Mouse (Mus musculus) embryo, embryonic 10.5 days (tissue): ENCODE results near the gene Mical2.

ENCODE experiments used
- DNase-seq: peaks from one replicate; pipeline ENCODE4 v3.0.0-alpha.2; 2015; ENCODE audit warnings: low spot score

The Mical2 gene

GRCm38 (mm10) chr7:112399425-112400170 lies 173.9 kb downstream of the Mical2 start:
- peak; percentile 26 for DNase-seq

- peak; percentile 94 for DNase-seq
Measured at GRCm38 (mm10) chr7:112400175-112400574, 174.5 kb downstream of the Mical2 start.

- DNase-seq = no peak
Measured at GRCm38 (mm10) chr7:112405061-112405460, 179.4 kb downstream of the Mical2 start.

GRCm38 (mm10) chr7:112405578-112405977 lies 179.9 kb downstream of the Mical2 start:
- no peak for DNase-seq

GRCm38 (mm10) chr7:112407597-112407996 lies 181.9 kb downstream of the Mical2 start:
- DNase-seq = no peak

- no peak for DNase-seq
Measured at GRCm38 (mm10) chr7:112409991-112410390, 184.3 kb downstream of the Mical2 start.

- DNase-seq = no peak
Measured at GRCm38 (mm10) chr7:112413286-112413685, 187.6 kb downstream of the Mical2 start.

GRCm38 (mm10) chr7:112416058-112416526 lies 190.4 kb downstream of the Mical2 start:
- DNase-seq = peak; percentile 33

GRCm38 (mm10) chr7:112416730-112417513 lies 191.3 kb downstream of the Mical2 start:
- peak; percentile 13 for DNase-seq

- DNase-seq = no peak
Measured at GRCm38 (mm10) chr7:112417598-112417997, 191.9 kb downstream of the Mical2 start.

GRCm38 (mm10) chr7:112423438-112423837 lies 197.8 kb downstream of the Mical2 start:
- DNase-seq = no peak

GRCm38 (mm10) chr7:112426811-112427210 lies 201.2 kb downstream of the Mical2 start:
- DNase-seq = no peak

GRCm38 (mm10) chr7:112427357-112428157 lies 201.9 kb downstream of the Mical2 start, which contains the start of gene Parva:
Gene Parva (plus strand): TSS chr7:112427505.
- peak; percentile 80 for DNase-seq

- DNase-seq = peak; percentile 87
Measured at GRCm38 (mm10) chr7:112428158-112428535, 202.5 kb downstream of the Mical2 start.

- DNase-seq = no peak
Measured at GRCm38 (mm10) chr7:112439846-112440245, 214.2 kb downstream of the Mical2 start.

- DNase-seq = no peak
Measured at GRCm38 (mm10) chr7:112444152-112444984, 218.7 kb downstream of the Mical2 start.

- DNase-seq = no peak
Measured at GRCm38 (mm10) chr7:112444985-112445367, 219.3 kb downstream of the Mical2 start.

- DNase-seq = no peak
Measured at GRCm38 (mm10) chr7:112446498-112446897, 220.8 kb downstream of the Mical2 start.

- no peak for DNase-seq
Measured at GRCm38 (mm10) chr7:112449954-112450700, 224.5 kb downstream of the Mical2 start.

- DNase-seq = no peak
Measured at GRCm38 (mm10) chr7:112452471-112452870, 226.8 kb downstream of the Mical2 start.

- DNase-seq = peak; percentile 34
Measured at GRCm38 (mm10) chr7:112453805-112454214, 228.2 kb downstream of the Mical2 start.
